Mouse (Mus musculus) c-Kit-positive CD71-positive TER-119-negative erythroid progenitor cells, embryonic 14.5 days (primary cell): ENCODE data around the gene Il12a.
"Not testable (repeated sequence)": the region's sequence is repeated elsewhere in the genome, so short reads cannot be mapped to it uniquely, and the experiment has no call there.

Experiments used
- DNase-seq: peaks from one replicate; pipeline ENCODE4 v3.0.0-alpha.2; 2013; ENCODE audit warnings: low read depth

Gene Il12a

DNA sequence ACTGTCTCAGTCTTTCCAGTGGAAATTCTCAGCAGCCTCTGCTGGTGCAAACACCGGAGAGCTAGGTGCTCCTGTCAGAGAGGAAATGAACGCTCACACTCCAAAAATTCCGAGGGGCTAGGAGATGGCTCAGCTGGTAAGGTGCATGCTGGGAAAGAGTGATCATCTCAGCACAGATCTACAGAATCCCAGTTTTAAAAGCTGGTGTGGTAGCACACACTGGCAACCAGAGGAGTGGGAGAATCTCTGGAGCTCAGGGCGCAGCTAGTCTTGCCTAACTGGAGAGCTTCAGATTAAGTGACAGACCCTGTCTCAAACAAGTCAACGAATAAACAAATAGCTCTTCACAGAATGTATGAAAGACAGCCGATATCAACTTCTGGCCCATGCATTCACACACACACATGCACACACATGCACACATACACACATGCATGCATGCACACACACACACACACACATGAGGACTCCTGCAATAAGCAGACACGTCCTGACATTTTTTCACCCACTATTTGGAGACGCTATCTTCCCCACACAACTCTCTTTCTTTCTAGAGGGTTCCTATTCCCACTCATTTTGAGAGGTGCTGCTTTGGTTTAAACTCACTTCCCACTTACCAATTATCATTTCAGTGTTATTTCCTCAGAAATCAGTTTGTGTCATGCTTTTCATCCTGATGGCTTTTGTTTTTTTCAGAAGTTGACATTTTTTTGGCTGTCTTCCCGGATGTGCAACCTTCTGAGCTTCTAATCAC, 52.5 kb downstream of the Il12a start:
- DNase-seq = no peak

DNA sequence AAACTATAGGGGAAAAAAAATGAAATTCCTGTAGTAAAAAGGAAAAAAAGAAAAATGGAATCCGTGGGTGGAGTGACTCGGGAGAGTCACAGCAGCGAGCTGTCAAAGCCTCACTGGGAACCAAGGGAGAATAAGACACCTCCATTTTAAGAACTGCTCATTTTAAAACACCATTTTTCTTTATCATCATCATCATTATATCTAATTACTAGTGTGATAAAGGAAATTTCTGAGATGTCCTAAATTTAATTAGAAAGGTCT, 53.0 kb downstream of the Il12a start:
- DNase-seq = no peak

DNA sequence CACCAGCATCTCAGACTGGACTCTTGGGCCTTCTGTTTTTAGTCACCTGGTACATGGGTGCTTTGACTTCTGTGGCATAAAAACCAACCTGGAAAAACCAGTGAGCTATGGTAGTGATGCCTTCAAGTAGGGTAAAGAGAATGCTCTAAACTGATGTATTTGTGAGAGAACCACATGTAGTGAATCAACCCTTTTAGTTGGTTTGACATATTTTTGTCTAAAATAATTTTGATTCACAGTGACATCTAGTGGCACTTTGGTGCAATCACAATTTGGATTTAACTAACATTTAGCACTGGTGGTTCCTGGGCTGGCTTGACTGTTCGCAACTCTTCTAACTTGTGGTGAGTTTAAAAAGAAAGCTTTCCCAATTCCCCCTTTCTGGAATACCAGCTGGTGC, 53.7 kb downstream of the Il12a start:
- peak; percentile 17 for DNase-seq

DNA sequence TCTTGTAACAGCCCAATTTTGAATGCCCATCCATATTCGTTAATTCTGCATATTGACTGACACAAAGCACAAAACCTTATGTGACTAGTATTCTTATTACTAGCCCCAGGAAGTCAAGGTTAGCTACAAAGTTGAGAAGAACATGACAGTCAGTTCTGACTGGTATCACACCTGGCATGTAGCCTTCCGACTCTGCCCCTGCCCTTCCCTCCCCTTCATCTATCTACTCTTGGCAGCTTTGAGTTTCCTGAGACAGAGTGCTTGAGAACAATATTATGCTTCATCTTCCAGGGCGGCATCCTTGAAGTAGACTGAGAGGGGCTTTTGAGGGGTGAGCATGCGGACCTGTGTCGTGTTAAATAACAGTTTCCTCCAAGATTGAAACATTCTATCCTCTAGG, 54.6 kb downstream of the Il12a start:
- DNase-seq = no peak

DNA sequence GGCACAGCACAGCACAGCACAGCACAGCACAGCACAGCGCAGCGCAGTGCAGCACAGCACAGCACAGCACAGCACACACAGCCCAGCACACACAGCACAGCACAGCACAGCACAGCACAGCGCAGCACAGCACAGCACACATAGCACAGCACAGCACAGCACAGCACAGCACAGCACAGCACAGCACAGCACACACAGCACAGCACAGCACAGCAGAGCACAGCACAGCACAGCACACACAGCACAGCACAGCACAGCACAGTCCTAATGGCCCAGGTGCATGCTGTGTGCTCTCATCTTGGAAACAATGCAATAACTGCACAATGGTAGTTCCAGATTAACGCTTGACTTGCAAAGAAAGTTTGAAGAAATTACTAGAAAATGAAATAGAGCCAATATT, 55.8 kb downstream of the Il12a start:
- not testable (repeated sequence) for DNase-seq
